Mouse (Mus musculus): ENCODE data around the gene Cavin1.

The Cavin1 gene

GRCm38 (mm10) chr11:100914415-100914814 lies 56.3 kb downstream of the Cavin1 start:
- no peak for DNase-seq (ENCODE audit: low spot score in 2 of 2)

- DNase-seq (ENCODE audit: low spot score in 2 of 2): no peak
Observed at GRCm38 (mm10) chr11:100912401-100913155, 58.1 kb downstream of the Cavin1 start.

GRCm38 (mm10) chr11:100908567-100908966 lies 62.1 kb downstream of the Cavin1 start:
- no peak for DNase-seq (ENCODE audit: low spot score in 2 of 2)

- no peak for DNase-seq (ENCODE audit: low spot score in 2 of 2)
Observed at GRCm38 (mm10) chr11:100908112-100908511, 62.6 kb downstream of the Cavin1 start.

GRCm38 (mm10) chr11:100906885-100907284 lies 63.8 kb downstream of the Cavin1 start:
- no peak for DNase-seq (ENCODE audit: low spot score in 2 of 2)

All from spleen, postnatal 4 days (tissue).